Mouse (Mus musculus): ENCODE data around the gene Pomp. TPM values are rescaled to one million over a fixed set of nuclear protein-coding genes. Genes with fewer than 3 reads are reported as not detected.

The Pomp gene
- 10 to 100 TPM; 72.1 to 88.3 TPM for total RNA-seq (2023)

DNA sequence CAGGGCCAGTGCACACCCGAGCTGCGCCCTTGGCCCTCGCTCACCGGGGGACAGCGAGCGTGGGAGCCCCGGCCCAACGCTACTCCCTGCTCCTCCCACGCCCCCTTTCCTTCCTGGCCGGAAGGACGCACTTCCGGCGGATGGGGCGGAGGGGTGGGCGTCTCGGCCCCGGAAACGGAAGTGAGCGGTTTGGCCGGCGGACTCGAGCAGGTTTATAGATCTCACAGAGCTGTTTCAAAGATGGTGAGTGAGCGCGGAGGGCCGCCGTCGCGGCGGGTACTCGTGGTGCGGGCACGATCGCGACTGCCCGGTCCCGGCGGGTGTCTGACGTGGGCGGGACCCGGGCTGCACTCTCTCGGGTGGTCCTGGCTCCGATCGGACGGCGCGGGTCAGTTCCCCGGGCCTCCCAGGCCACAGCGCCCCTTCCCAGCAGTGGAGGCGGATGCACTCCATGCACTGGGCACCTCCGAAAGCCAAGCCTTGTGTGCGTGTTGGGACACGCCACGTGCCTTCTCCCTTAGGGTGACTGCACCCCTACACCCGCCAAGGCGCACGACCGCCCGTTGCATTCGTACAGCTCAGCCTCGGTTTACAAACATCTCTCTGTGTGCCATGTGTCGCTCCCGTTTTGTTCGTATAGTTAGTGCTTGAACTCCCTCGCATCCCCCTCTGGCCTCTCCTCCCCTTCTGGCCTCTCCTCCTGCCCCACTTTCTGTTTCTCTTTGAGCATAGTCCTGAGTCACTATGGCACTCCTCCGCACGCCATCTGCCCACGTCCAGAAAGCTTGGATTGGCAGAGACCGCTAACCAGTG, at the start of gene Pomp:
Gene Pomp, plus strand, starts transcription at position 13 of the 813 bp plus-strand sequence.

DNA sequence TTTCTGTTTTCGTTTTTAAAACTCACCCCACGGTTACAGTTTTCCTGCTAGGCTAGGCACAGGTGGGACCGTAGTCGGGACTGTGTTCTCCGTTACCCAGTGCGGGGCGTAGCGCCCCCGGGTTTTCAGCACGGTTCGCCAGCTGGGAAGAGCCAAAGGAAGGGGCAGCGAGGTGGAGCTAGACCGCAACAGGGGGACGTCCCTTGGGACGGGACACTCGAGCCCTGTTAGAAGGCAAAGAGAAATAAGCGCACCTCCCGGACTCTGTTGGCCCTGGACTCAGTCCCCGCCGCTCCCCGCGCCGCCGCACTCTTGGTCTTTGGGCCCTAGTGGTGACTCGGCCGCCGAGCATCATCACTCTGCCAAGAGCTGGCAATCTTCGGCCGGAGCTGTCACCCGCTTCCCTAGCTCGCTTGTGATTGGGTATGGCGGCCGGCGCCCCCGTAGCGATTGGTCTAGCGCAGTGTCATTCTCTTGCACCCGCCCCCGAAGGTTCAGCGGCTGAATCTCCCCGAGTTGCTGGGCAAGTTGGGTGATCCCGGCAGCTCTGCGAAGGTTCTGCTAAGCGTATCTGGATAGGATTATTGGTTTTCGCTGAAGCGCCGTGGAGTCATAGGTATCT, 34.3 kb downstream of the Pomp start, which contains the start of gene Slc46a3:
Gene Slc46a3, minus strand, starts transcription at position 361 of the 622 bp plus-strand sequence.

Other genes starting within 250 kb of the Pomp start
- gene Flt1, start 134.4 kb upstream of the Pomp start, total RNA-seq (2023), result not detected
- 10 to 100 TPM; 20.6 to 37.8 TPM for gene Slc46a3, start 34.4 kb downstream of the Pomp start, total RNA-seq (2023)
- under 1 TPM; 0.09 to 0.81 TPM for gene Mtus2, start 96.9 kb downstream of the Pomp start, total RNA-seq (2023)

Data from B cell, adult 67 days (primary cell).